Mouse (Mus musculus): ENCODE measurements around the gene Glt6d1.
"Not testable (repeated sequence)": the region's sequence is repeated elsewhere in the genome, so short reads cannot be mapped to it uniquely, and the experiment has no call there.

GRCm38 (mm10) chr2:25815748-25816147, at the start of gene Glt6d1:
- TF ChIP-seq CTCF (IDR thresholded peaks at IDR 0.05; ENCODE audit: borderline replicate concordance, insufficient read depth, low read depth, low read length); POLR2A (IDR thresholded peaks at IDR 0.05; ENCODE audit: borderline replicate concordance, insufficient read depth, low read length): not testable (repeated sequence)
